Mouse (Mus musculus) ES-E14 (cell line): Measurements from ENCODE around the gene Tmem240.

Experiments used
- HCFC1 ChIP-seq: IDR thresholded peaks from 2 replicates; pipeline ENCODE4 v1.6.1; 2012; ENCODE audit warnings: low read length, inconsistent platforms, borderline replicate concordance; ENCODE audit not compliant: insufficient read depth
- ZC3H11A ChIP-seq: IDR thresholded peaks from 2 replicates; pipeline ENCODE4 v1.6.1; 2012; ENCODE audit warnings: low read depth, mild to moderate bottlenecking, inconsistent platforms, low read length, borderline replicate concordance
- ZNF384 ChIP-seq: IDR thresholded peaks from 2 replicates; pipeline ENCODE4 v1.6.1; 2012; ENCODE audit warnings: low read depth, low read length, inconsistent platforms

DNA sequence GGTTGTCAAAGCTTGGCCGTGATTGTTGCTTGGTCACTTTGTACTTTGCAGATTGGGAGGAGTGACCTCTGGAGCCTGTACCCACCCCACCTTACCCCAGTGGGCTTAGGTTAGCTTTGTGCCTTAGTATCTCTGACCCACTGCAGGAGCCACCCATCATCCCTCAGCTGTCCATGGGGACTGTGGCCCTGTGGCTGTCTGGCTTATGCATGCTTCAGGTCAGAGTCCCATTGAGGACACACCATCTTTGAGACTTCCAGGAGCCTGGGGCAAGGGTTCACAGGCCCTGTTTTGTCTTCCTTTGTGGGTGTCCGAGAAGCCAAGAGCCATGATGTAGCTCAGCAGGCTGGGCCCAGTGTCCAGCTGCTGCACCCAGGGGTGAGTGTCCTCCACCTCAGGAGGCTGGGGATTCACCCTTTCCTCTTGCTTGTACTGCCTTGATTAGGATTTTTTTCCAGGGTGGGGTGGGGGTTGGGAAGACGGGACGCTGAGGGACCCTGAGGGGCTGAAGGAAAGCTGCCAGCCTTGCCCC is 39.0 kb upstream of the Tmem240 start:
- TF ChIP-seq ZNF384 (no peak), ZC3H11A (no peak), HCFC1 (no peak)
